Mouse (Mus musculus): ENCODE data around the gene Acly. TPM values are rescaled to one million over a fixed set of nuclear protein-coding genes. Genes with fewer than 3 reads are reported as not detected.

Acly gene
- polyA plus RNA-seq, 1 experiment from 2014 or later, result 76.6 TPM

Small RNA genes lying within 50 kb of the gene (microRNA-seq; reads per million reads assigned to microRNA genes)
- gene Gm27374 (ENCODE audit: borderline number of aligned reads), result not detected
- 0.34 reads per million for gene Mir7116 (ENCODE audit: borderline number of aligned reads)

Other genes with a start within 250 kb of the Acly start
- 1,605 and 1,756 TPM in 2 replicates for gene Eif1, start 208.1 kb downstream of the Acly start, polyA plus RNA-seq (2014; fragmentation: Nextera tagmentation; extraction: Ambion mirVana)
- gene Gast, start 193.6 kb downstream of the Acly start, polyA plus RNA-seq (2014; fragmentation: Nextera tagmentation; extraction: Ambion mirVana), result not detected in 2 replicates
- gene Hap1, start 171.9 kb downstream of the Acly start, polyA plus RNA-seq (2014; fragmentation: Nextera tagmentation; extraction: Ambion mirVana), result 3.0 and 3.4 TPM in 2 replicates
- gene Jup, start 130.2 kb downstream of the Acly start, polyA plus RNA-seq (2014; fragmentation: Nextera tagmentation; extraction: Ambion mirVana), result 72.2 and 80.6 TPM in 2 replicates
- gene P3h4, start 113.2 kb downstream of the Acly start, polyA plus RNA-seq (2014; fragmentation: Nextera tagmentation; extraction: Ambion mirVana), result 67.2 and 70.6 TPM in 2 replicates
- gene Fkbp10, start 112.3 kb downstream of the Acly start, polyA plus RNA-seq (2014; fragmentation: Nextera tagmentation; extraction: Ambion mirVana), result 89.3 and 107 TPM in 2 replicates
- 98.8 and 111 TPM in 2 replicates for gene Nt5c3b, start 86.2 kb downstream of the Acly start, polyA plus RNA-seq (2014; fragmentation: Nextera tagmentation; extraction: Ambion mirVana)
- 0.28 and 0.83 TPM in 2 replicates for gene Klhl10, start 86.1 kb downstream of the Acly start, polyA plus RNA-seq (2014; fragmentation: Nextera tagmentation; extraction: Ambion mirVana)
- 8.1 and 8.9 TPM in 2 replicates for gene Klhl11, start 55.3 kb downstream of the Acly start, polyA plus RNA-seq (2014; fragmentation: Nextera tagmentation; extraction: Ambion mirVana)
- 0.31 and 1.1 TPM in 2 replicates for gene Ttc25, start 17.6 kb upstream of the Acly start, polyA plus RNA-seq (2014; fragmentation: Nextera tagmentation; extraction: Ambion mirVana)
- gene Cnp, start 46.9 kb upstream of the Acly start, polyA plus RNA-seq (2014; fragmentation: Nextera tagmentation; extraction: Ambion mirVana), result 15.7 and 19.0 TPM in 2 replicates
- 65.4 and 66.9 TPM in 2 replicates for gene Nkiras2, start 91.2 kb upstream of the Acly start, polyA plus RNA-seq (2014; fragmentation: Nextera tagmentation; extraction: Ambion mirVana)
- gene Dnajc7, start 92.2 kb upstream of the Acly start, polyA plus RNA-seq (2014; fragmentation: Nextera tagmentation; extraction: Ambion mirVana), result 69.4 and 85.1 TPM in 2 replicates
- 0.14 and 0.25 TPM in 2 replicates for gene Zfp385c, start 164.5 kb upstream of the Acly start, polyA plus RNA-seq (2014; fragmentation: Nextera tagmentation; extraction: Ambion mirVana)
- gene Dhx58, start 176.3 kb upstream of the Acly start, polyA plus RNA-seq (2014; fragmentation: Nextera tagmentation; extraction: Ambion mirVana), result 0.65 and 1.3 TPM in 2 replicates
- gene Kat2a, start 184.5 kb upstream of the Acly start, polyA plus RNA-seq (2014; fragmentation: Nextera tagmentation; extraction: Ambion mirVana), result 36.7 and 37.9 TPM in 2 replicates
- gene Hspb9, start 185.8 kb upstream of the Acly start, polyA plus RNA-seq (2014; fragmentation: Nextera tagmentation; extraction: Ambion mirVana), result 0.37 TPM in 1 of 2 replicates, not detected in the other
- 30.8 and 41.1 TPM in 2 replicates for gene Rab5c, start 210.2 kb upstream of the Acly start, polyA plus RNA-seq (2014; fragmentation: Nextera tagmentation; extraction: Ambion mirVana)
- gene Kcnh4, start 231.9 kb upstream of the Acly start, polyA plus RNA-seq (2014; fragmentation: Nextera tagmentation; extraction: Ambion mirVana), result not detected in 2 replicates
- gene Hcrt, start 234.9 kb upstream of the Acly start, polyA plus RNA-seq (2014; fragmentation: Nextera tagmentation; extraction: Ambion mirVana), result not detected in 2 replicates
- 3.8 and 5.3 TPM in 2 replicates for gene Ghdc, start 243.0 kb upstream of the Acly start, polyA plus RNA-seq (2014; fragmentation: Nextera tagmentation; extraction: Ambion mirVana)